Mouse (Mus musculus) cerebellum, postnatal 14 days (tissue): ENCODE data around the gene Arhgap10.

Source experiments
- DNase-seq, 2 experiments: peaks; one replicate each; pipeline ENCODE4 v3.0.0; 2021; ENCODE audit warnings: mixed read lengths in 2 of 2

The Arhgap10 gene

DNA sequence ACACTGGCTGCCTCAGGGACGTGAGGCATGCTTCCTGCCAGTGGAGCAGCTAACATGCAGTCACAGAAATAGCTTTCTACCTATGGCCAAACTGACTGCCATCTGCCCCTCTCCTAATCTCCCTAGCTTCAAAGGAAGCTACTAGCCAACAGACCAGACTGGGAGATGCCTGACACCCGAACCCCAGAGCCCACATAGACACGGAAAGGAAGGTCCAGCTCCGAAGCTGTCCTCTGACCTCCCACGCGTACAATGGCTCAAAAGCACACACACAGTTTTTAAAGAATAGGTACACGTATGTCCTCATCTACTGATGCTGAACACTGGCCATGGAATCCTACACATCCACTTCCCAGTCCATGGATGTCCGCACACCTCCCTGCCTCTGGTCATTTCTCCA lies 2.0 kb downstream of the Arhgap10 start:
- peak; percentile 68 to 74 for DNase-seq

DNA sequence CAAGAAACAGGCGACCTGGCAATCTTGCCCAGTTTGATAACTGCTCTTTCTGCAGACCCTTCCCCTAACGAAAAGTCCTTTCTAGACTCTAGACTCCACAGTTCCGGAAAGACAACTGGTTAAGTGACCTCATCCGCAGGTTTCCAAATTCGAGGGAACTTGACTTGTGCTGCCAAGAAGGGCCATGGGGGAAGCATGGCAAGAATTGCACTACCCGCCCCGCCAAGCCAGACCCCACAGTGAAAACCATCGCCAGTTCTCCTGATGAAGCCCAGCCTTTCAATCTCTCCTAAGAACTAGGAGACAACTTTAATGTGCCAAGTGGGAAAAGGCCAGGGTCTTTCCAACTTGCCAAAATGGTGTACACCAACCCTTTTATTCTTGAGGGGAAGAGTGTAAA lies 2.6 kb downstream of the Arhgap10 start:
- DNase-seq = peak; percentile 69 to 72

DNA sequence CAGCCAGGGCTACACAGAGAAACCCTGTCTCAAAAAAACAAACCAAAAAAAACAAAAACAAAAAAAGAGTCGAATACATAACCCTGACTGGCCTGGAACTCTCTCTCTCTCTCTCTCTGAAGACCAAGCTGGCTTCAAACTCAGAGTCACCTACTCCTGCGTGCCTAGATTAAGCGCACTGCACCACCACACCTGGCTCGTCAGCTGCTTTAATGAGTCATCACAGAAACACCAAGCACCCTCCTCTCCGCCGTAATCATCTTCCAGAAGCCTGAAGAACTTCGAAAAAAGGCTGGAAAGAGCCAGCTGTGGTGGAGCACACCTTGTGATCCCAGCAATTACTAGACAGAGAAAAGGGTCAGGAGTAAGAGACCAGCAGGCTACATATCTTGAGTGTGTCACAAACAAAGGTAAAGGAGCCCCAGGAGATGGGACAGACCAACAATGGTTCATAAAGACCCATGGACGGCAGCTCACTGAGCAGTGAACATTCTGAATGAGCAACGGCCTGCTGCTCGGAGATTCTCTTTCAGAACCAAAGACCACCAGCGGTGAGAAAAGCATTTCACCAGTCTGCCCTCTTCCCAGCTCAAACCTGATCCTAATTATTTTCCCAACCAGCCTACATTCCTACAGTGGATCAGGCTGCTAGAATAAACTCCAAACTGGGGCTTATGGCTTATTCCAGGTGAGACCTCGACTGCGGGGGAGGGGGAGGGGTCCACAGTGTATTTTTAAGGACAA lies 5.8 kb downstream of the Arhgap10 start:
- DNase-seq = peak in 1 of 2 experiments; percentile 13

DNA sequence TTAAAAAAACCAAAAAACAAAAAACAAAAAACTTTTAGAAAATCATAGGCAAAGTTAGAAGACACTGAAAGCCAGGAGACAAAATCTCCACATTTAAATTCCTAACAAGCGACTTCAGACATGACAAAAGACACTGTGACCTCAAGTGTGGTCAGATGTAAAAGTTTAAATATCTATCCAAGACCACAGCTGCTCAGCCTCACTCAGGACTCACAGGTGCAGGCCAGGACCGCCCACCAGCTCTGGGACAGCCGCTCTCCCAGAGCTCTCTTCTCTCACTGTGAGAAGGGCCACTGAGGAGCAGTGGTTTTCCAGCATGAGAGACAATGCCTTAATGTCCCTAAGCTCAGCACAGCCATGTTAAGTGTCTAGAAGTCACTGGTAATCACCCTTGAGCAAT lies 7.3 kb downstream of the Arhgap10 start:
- peak in 1 of 2 experiments; percentile 5 for DNase-seq

DNA sequence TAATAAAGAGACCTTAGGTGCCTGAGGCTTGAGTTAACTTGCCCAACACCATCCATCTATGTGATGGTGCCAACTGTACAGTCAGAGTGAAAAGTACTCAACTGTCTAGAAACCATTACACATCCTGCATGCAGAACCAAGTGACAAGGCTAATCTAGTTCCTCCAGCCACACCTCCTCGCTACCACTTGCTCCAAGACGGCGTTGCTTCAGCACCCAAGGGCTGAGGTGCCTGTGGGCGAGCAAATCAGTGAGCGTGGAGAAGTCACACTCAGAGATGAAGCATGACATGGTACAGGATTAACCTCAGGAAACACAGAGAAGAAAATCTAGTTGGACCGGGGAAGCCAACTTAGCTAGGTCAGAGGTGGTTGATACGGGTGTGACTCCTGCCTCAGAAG lies 8.7 kb downstream of the Arhgap10 start:
- no peak for DNase-seq

DNA sequence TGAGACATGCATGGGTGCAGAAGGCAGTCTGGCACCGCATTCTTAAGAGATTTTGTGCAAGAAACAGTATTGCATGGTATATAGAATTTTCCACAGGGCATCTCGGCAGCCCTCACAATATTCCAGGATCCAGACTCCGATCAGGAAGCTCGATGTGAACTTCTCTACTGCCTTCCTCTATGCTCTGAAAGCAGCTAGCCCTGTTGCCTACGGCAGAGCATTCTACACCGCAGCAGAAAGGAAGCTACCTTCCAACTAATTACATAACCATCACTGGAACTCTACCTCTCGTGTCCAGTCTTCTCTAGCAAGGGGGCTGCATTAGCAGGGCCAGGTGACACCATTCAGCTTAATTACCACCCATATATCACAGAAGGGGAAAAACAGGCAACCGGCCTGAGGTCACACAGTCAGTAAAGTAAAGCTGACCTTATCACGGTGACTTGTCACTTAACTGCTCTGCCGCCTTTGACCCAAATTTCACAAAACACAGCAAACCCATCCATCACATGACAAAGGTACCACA lies 10.2 kb downstream of the Arhgap10 start:
- peak in 1 of 2 experiments; percentile 3 for DNase-seq

DNA sequence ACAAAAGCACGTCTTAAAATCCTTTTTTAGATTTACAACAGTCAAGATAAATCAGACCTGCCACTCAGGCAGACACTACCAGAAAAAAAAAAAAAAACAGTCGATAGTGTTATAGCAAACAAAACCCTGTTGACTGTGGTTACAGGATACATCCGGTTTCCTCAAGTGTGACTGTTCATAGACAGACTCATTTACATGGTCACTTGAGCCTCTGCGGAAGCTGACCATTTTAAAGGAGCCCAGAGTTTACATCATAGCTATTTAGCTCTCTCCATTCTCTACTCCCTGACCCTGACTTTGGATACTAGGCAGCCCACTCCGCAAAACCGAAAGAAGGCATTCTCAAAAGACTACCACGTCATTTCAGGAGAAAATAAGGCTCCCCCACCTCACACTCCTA lies 11.2 kb downstream of the Arhgap10 start:
- no peak for DNase-seq

DNA sequence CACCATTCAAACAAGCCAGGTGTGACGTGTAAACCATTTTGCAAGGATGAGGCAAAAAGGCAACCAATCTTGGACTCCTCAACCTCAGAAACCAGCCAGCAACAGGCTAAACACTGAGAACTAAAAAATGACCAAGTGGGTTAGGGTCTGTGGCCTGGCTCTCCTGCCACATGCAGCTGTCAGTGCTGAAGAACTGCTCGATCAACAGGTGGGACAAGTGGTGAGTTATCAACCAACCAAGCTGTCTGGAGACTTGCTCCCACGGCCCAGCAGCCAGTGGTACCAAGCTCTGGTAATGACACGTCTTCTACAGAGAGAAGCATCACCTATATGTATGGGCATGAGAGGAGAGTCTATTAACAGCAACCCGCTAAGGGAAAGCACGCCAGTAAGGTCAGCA lies 15.2 kb downstream of the Arhgap10 start:
- no peak for DNase-seq

DNA sequence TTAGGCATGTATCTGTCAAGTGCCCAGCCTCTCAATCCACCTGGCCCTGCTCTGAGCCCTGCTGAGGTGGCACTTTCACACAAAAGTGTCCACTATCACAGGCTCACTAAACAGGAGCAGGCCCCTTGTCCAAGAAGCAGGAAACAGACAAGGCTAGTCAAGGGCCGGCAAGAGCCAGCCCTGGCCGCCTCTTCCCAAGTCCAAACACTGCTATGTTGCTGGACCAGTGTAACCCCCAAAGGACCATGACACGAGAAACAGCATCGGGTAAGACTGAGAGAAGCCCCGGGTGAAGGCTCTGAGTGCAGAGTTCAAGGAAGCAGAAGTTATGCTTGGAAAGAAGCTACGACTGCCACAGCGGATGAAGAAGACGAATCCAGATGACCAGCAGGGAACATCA lies 16.6 kb downstream of the Arhgap10 start:
- no peak for DNase-seq

DNA sequence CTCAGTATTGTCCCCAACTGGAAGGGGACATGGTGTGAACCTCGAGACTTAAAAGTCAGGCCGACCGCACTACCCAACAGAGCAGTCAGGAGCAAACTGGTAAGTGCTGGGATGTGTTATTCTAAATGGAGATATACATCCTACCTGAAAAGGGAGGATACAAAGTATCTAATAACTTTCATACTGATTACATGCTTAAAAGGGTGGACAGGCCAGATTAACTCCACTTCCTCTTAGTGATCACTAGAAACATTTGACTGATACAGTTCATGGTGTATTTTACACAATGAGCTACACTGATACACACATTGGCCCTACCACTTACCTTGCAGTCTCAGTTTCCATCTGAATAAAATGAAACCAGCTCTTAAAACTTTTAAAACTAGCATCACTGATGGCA lies 17.5 kb downstream of the Arhgap10 start:
- no peak for DNase-seq

DNA sequence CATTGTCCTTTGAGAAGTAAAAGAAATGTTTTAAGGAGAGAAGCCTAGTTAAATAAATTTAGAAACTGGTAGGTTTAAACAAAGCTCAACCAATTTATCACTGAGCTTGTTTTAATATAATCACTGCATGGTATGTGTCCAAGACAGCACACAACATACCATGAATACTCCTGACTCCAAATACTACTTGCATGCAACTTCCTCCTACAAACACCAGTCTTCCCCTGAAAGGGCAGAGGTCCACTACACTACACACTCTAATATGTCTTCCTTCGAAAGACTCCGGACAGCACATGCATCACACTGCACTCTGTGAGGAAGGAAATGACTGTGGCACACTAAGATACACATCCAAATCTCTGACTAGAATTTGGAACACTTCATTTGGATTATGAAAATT lies 20.3 kb downstream of the Arhgap10 start:
- DNase-seq = no peak

DNA sequence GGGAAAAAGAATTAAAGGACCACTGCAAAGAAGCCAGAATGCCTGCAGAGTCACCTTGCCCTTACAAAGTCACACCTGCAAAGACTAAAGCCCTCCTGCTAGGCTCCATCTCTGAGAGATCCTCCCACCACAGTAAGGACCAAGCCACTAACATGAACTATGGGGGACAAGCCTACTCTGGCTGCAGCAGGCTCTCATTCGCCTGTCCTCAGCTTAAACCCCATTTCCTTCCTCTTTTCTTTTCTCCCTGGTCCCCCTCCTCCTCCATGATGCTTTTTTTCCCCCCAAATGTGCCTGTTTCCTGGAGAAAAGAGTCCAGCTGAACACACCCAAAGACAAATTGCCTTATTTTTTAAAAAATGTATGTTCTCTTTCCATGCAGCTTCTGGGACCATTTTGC lies 21.5 kb downstream of the Arhgap10 start:
- DNase-seq = no peak

DNA sequence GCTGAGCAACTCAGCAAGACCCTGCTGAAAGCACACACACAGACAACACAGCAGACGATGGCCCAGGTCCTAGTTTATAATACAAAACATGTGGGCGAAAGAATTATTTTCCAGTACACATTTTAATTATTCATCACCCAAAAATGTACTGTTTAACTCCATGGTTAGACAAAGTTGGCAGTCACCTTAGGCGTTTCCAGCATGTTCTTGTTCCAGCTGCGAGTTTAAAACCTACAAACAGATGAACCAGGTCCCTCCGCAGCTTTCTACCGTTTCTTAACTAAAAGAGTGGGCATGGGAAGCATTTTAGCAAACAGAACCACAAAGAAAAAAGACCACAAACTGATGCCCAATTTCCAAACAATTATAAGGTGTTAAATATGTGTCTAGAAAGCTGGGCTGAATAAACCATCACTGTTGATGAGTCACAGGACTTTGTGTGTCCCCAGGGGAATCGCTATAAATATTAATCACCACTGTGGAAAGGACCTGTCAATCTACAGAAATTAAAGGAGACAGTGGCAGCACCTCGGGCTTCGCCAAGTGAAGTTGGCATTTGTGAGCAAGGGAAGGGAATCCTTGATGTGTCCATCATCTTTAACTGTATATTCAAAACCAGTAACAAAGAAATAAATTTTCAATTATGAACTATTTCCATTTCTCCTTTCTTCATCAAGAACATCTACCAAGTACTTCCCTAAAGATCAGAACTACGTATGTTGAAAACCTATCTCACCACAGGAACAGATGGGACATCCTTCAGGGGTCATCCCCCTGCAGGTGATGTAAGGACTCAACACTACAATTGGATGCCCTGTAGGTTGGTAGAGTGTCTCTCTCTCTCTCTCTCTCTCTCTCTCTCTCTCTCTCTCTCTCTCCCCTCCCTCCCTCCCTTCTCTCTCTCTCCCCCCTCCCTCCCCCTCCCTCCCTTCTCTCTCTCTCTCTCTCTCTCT lies 23.1 kb downstream of the Arhgap10 start:
- no peak for DNase-seq

DNA sequence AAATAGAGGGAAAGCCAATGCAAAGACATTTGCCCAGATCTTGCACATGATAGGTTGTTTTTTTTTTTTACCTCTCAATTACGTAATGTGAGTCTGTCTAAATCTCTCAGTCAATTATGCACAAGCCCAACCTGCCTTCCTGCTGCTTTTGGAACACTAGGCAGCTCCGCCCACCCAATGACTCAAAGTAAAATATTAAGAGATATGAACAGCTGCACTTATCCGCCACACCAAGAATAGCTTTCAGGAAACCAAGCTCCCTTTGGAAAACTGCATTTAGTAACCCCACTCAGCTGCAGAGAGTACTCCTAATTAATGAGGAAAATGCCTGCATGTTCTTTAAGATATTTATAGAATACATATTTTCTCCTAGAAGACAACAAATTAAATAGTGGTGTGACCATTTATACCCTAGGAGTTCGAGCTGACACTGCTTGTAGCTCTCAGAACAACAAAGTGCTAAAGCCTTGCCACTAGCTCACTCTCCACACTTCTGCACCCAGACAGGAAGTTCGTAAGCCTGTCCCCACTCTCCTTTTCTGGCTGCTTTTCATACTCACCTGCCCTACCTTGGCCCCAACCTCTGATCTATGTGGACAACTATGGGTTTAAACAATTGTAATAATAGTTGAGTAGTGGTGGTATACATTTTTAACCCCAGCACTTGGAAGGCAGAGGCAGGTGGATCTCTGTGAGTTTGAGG lies 25.2 kb downstream of the Arhgap10 start:
- no peak for DNase-seq

DNA sequence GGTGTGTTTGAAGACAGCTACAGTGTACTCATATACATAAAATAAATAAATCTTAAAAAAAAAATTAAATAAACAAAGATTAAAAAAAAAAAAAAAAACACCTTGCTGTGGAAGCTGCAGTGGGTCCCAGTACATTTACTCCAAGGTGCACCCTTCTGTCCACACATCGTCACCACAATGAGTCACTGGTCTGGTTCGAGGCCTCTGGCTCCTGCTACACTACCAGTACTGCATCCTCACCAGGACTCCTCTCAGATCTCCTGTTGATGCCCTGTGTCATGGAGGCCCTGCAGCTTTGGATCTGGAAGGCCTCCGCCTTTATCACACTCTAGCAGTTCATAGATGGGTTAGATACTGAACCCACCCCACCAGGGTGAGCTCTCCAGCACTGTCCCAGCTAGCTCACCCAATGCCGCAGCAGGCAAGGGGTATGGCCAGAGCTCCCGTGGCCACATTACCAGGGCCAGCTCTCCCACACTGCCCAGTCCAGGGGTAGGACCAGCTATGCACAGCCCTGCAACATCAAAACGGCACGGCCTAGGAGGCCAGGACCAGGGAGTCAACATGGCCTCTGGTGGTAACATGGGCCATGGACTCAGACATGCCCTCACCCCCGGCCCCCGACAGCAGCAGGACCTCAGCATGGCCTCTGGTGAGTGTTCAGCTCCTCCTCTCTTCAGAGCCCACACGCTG lies 26.4 kb downstream of the Arhgap10 start:
- DNase-seq = no peak

DNA sequence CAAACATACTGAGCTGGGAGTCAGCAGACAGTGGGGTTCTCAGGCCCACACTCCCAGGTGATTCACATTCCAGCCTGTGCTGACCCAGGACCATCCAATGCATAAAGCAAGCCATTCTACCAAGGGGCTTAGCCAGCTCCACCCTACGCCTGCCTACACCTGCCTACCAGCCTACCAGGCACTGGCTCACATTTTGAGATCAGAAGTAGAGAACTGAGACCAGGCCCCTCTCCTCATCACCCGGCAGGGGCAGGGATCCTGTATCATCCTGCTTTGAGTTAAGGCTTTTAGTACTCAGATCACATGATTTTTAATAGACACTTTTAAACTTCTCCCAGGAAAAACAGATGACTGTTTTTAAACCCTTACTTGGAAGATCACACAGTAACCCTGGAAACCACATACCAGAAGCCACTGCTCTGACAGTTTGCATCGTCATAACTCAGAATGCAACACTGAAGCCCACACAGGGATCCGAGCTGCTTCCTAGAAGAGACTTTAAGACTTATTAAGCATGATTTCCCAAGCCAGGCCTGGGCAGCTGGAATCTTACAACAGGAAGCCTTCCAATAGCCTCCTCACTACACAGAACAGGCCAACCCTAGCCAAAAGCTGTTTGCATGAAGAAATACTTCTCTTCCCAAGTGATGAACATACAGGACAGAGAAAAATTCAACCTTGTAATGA lies 27.5 kb downstream of the Arhgap10 start:
- no peak for DNase-seq

DNA sequence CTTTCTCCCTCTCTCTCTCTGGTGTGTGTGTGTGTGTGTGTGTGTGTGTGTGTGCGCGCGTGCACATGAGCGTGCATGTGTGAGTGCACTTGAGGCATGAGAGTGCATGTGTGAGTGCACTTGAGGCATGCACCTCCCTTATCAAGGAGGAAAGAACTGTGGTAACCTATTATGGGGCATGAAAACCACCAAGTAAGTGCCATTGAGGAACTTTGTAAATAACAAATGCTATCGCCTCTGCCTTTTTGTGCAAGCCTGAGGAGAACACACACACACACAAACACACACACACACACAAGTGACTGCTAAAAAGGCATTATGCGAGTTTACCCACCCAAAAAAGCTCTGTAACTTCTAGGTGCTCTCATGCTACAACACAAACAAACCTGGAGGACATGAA lies 28.5 kb downstream of the Arhgap10 start:
- no peak for DNase-seq

DNA sequence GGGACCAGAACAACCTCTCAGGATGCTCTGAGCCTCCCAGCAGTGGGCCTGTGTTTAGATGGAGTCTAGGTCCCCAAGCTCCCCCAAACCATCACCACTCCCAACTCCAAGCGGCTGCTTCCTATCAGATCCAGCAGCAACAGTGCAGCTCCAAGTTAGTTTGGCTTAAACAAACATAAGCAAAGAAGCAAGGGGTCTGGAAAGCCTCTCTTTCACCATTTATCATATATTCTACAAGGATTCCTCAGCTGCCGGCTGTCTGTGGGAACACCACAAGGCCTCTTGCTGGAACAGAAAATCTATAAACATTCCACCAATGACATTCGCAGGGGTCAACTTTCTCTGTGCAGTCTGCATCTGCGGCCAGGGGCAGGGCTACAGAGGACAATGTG lies 29.5 kb downstream of the Arhgap10 start:
- DNase-seq = no peak

DNA sequence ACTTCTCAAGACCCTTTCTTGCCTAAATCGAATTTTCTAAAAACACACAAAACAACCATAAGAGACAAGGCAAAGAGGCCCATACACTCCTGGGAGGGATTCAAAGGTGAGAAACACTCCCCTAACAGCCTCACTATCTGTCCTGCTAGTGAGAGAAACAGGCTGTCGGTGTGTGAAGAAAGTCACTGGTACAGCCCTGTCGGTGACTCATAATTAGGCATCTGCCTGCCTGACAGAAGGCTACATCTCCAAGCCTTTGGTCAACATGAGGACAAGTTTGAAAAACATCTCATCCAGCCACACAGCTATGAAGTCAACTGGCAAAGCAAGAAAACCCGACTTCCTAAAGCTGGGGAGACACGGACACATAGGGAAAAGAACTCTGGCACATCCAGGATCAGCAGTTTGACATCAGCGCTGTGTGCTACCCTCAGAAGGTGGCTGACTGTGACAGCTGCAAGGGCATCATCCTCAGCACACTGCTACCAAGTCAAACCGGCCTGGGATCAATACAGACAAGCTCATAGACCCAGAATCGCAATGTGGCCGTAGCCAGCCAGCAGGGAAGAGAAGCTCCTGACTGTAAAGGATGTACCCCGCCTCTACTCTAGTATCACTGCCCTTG lies 30.1 kb downstream of the Arhgap10 start:
- no peak for DNase-seq

DNA sequence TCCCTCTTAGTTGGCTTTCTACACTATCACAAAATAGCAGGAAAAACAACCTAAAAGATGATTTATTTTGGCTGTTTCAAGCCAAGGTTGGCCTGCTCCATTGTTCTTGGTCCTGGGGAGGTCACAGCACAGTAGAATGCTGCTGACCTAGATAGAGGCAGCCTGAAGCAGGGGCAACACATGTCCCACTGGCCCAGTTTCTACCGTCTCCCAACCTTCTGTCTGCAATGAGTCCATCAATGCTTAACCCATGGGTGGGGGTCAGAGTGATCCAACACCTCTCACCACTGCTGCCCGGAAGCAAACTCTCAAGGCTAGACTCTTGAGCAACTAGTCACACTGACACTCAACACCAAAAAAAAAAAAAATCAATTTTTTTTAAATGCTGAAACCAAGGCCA lies 31.0 kb downstream of the Arhgap10 start:
- DNase-seq = peak; percentile 21 to 32

DNA sequence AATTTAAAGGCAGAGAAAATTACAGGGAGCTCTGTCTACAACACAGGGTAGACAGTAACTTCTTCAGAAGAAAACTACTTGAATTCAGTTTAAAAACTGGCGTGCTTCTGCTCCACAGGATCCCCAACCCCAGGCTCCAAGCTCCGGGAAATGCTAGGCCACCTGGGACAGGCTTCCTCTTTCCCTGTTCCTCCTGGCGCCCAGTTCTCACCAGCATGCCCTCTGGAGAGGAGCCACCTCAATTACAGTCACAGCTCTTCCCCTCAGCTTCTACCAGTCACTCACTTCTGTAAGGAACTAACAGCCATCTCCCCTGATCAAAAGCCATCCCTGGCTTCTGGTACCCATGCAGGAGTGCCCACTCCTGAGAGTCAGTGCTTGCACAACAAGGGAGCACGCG lies 32.9 kb downstream of the Arhgap10 start:
- DNase-seq = peak; percentile 37 to 38
